Mouse (Mus musculus) left cerebral cortex, adult 2 months (tissue): ENCODE measurements at regions not wholly inside any gene's neighbourhood (a gene's known extent, or its start where the extent isn't known, plus 50 kb on each side); places are given as distances from the start of the nearest gene placed in this dataset.

Source experiments
- DNase-seq, 2 experiments: peaks; one replicate each; pipeline ENCODE4 v3.0.0; 2021 to 2022; ENCODE audit warnings: low spot score in 2 of 2, mixed read lengths in 1 of 2; ENCODE audit errors: extremely low spot score in 1 of 2
- H3K27ac ChIP-seq: fragments of 200-600 bp; 2 replicates; pipeline ENCODE4 v1.8.1; 2022
- H3K4me3 ChIP-seq: fragments of 200-600 bp; 2 replicates; pipeline ENCODE4 v1.8.1; 2022
- CTCF ChIP-seq: fragments of 200-600 bp; IDR thresholded peaks from 2 replicates; pipeline ENCODE4 v1.8.1; 2022; ENCODE audit warnings: antibody characterized with exemption, mild to moderate bottlenecking, moderate library complexity
- intact Hi-C: fragments of 180-260 bp; cut with DNase I; formaldehyde crosslinking; loops from one replicate; pipeline ENCODE4 v1.15.1; 2025

DNA sequence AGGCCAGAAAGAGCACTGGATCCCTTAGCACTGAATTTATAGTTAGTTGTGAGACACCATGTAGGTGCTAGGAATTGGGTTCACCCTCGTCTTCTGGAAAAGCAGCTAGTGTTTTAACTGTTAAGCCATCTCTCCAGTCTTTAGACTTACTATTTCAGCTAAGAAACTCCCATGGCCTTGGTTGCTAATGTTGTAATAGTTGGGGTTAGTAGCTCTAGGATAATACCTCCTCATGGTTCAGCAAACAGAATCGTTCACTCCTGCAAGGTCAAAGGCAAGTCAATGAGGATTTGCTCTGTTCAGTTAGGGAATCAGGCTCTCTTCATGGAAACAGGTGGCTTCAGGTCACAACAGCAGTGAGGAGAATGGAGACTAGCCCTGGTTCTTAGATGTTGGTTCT is 118.7 kb upstream of the Kbtbd8 start:
- H3K4me3 ChIP-seq, result no peak overlapping the region
- intact Hi-C loops, result no loop called here
- H3K27ac ChIP-seq, result no peak overlapping the region
- no peak for DNase-seq
- no peak for TF ChIP-seq CTCF

DNA sequence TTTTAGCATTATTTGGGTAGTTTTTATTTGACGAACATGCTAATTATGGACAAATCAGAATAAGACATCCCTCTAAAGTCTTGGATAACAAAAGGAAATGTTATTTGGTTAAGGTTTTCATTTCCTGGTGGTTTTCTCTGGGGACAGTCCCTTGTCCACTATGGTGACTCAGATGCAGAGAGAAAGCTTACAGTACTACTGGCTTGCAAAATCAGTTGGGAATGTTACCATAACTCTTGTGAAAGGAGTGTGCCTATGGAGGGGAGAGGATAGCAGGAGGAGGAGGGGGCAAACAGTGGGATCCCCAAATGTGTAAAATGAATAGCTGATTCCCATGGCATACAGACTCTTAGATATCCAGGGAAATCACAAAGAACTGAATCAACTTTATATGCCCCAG is 122.7 kb upstream of the Kbtbd8 start:
- DNase-seq, result no peak
- Histone ChIP-seq H3K4me3 (no peak overlapping the region), H3K27ac (no peak overlapping the region)
- no peak for TF ChIP-seq CTCF
- intact Hi-C loops, result no loop called here

DNA sequence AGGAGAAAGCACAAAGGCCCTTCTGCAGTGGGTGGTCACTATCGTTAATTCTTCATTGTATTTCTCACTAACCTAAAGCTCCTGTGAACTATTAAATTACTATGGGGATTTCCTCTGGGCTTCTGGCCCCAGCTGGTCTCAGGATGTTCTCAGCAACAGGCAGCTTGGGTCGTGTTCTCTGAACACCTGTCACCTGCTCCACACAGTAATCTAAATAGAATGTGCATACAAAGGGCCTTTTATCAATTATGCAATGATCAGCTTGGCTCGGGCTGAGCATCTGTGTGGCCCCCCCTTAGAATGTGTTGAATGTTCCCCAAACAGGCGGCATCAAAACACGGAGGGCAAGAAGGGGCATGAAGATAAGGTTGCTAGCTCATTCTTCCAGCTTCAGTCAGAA is 129.6 kb upstream of the Kbtbd8 start:
- H3K4me3 ChIP-seq, result no peak overlapping the region
- intact Hi-C loops, result loop anchor here (2.0 kb wide), 3 partner anchors 365 to 463 kb away; no protein-coding TSS in a partner anchor
- no peak overlapping the region for H3K27ac ChIP-seq
- DNase-seq, result no peak
- no peak for TF ChIP-seq CTCF

DNA sequence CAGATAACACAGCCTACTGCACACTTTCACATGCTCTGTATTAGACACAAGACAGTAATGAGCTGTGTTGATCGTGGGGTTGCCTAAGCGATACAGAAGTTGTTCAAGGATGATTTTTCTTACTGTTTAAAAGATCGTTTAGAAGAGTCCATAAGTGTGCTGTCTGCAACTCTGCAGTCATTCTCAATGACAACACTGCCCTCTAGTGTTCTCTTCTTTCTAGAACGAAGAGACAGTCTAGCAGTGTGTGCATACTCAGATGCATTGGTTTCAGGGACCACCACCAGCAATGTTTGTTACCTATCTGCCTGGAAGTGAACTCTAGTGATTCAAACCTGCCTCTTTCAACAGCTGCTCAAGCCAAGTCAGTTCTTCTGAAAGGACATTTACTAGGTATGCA is 130.7 kb upstream of the Kbtbd8 start:
- peak in 1 of 2 experiments; percentile 18 for DNase-seq
- no peak overlapping the region for H3K4me3 ChIP-seq
- H3K27ac ChIP-seq, result no peak overlapping the region
- peak; percentile 85 for TF ChIP-seq CTCF
- intact Hi-C loops, result loop anchor here (2.0 kb wide), 3 partner anchors 364 to 462 kb away; no protein-coding TSS in a partner anchor

DNA sequence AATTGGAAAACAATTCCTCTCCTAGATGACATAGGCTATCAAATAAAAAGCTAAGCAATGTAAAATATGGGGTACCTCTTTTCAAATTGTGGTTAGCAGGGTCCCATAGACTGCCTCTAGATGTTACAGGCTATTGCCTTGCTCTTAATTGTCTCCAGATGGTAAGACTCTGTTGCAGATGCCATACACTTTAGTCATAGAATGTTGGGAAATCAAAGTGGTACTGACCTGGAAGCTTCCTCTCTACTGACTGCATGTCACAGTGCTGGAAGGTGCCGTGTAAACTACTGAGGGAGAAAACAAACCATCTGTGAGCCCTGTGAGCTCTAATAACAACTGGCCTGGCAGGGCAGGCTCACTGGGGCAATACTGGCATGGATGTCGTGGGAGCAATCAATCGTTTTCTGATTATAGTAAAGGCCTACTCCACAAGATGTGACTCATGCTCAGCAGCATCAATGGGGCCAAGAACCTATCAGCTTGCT is 132.6 kb upstream of the Kbtbd8 start:
- intact Hi-C loops, result no loop called here
- H3K27ac ChIP-seq, result no peak overlapping the region
- H3K4me3 ChIP-seq, result no peak overlapping the region
- no peak for TF ChIP-seq CTCF
- no peak for DNase-seq

DNA sequence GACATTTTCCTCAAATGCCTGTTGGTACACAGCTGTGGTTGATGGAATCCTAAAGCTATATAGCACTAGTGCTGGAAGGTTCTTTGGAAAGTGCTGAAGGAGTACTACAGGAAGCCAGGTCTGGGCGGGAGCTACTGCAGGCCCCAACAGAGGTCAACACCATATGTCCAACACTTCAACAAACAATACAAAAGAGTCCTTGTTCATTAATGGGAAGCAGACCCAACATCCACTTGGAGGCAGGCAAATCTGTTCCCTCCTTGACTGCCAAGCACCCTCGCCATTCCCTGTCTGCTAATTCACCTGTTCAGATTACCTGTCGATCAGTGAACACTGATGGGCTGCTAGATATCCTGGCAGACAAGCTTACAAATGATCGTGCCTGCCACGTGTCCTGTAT is 148.4 kb upstream of the Kbtbd8 start:
- DNase-seq, result no peak
- no peak overlapping the region for H3K27ac ChIP-seq
- intact Hi-C loops, result no loop called here
- no peak for TF ChIP-seq CTCF
- no peak overlapping the region for H3K4me3 ChIP-seq

DNA sequence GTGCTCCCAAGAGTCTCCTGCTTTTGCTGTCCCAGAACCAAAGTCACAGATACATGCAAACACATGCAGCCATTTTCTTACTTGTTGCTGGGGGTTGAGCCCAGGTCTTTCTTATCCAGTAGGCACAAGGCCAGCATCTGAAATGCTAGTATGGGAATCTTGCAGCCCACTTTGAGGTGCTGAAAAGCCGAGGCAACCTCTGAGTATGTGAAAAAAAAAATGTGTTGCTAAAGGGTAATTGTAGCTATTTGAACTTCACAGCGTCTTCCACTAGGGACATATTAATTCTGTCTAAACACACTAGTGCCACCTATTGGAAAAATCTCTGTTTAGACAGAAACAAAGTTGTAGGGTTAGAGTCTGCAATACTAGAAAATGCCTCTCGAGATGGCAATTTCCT is 150.1 kb upstream of the Kbtbd8 start:
- intact Hi-C loops, result loop anchor here (1.0 to 2.0 kb wide), 2 partner anchors 344 to 423 kb away; no protein-coding TSS in a partner anchor
- TF ChIP-seq CTCF, result peak; percentile 92
- Histone ChIP-seq H3K27ac (no peak overlapping the region), H3K4me3 (no peak overlapping the region)
- no peak for DNase-seq

DNA sequence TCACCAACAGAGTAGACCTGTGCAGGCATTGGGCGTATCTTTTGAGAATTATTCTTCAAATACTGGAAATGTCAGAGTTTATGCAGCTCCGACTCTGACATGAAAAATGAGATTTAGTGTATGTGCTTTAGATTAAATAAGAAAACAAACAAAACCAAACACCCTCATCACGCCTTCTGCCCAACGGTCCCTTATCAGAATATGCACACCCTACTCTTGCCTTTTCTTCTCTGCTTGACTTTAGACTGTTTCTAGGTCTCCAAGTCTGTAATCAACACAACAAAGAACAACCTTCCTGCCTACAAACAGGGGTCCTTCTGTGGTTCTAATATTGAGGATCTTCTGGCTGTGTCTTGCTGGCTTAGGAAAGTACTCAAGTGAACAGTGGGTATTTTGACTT is 153.8 kb upstream of the Kbtbd8 start:
- no peak overlapping the region for H3K4me3 ChIP-seq
- no peak for DNase-seq
- no peak overlapping the region for H3K27ac ChIP-seq
- intact Hi-C loops, result no loop called here
- no peak for TF ChIP-seq CTCF

DNA sequence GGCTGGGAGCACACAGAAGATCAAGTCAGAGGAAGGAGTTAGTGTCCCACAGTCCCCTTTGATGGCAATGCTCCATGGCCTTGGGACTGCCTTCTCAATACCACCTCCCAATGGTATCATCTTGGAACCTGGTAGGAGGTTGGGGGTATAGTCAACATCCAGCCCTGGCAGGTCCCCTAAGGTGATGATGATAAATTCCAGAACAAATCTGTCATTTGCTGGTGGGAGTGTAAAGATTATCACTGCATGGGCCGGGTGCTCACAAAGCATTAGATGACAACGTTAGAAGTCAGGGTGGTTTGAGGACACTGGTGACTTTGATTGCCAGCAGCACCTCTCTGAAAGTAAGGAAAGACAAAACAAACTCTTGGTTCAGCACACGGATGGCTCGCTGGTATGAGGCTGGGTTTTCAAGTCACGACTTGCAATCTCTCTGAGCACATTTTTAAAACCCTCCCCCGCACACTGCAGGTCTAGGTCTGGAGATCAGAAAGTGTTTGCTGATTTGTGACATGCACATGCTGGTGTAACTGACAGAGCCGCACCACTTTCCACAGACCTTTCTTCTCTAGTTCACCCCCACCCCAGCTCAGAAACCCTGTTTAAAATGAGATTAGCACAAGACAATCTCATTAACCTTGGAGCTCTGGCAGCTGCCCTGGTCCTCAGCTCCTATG is 154.5 kb upstream of the Kbtbd8 start:
- Histone ChIP-seq H3K27ac (no peak overlapping the region), H3K4me3 (no peak overlapping the region)
- TF ChIP-seq CTCF, result no peak
- DNase-seq, result no peak
- intact Hi-C loops, result no loop called here

DNA sequence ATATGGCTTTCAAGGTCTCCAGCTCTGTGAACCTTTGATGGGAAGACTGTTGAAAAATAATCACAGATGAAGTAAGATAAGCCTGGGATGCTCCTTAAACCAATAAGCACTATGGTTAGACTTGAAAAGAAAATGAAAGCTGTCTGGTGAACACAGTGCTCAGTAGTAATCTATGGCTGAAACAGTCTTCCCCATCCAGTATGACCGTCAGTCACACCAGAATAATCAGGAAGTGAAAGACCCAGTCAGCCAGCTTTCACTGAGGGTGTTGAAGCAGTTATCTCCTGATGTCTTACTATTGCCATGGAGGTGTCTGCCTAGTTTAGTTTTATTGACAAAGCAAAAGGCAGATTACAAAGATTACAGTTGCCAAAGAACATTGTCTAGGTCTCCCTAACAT is 155.2 kb upstream of the Kbtbd8 start:
- intact Hi-C loops, result no loop called here

DNA sequence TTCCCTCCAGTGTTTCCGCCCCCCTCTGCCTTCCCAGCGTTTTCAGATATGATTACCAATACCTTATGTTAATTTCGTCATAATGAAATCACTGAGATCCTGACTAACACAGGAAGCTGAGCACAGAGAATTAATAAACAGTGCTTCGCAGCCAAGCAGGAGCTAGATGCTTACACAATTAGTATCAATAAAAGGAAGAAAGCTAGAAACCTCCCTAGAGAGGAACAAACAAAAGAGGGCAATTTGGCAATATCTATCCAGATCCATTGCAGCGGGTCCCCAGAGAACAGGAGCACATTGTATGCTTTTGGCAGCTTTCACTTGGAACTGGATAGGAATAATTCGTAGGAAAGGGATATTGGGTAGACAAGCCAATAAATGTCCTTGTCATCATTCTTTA is 159.1 kb upstream of the Kbtbd8 start:
- no peak for TF ChIP-seq CTCF
- H3K27ac ChIP-seq, result no peak overlapping the region
- no peak for DNase-seq
- no peak overlapping the region for H3K4me3 ChIP-seq
- intact Hi-C loops, result no loop called here

More for the DNA sequence above, 155.2 kb upstream of the Kbtbd8 start:
- Histone ChIP-seq H3K4me3 (no peak overlapping the region), H3K27ac (no peak overlapping the region)
- no peak for DNase-seq
- TF ChIP-seq CTCF, result no peak

DNA sequence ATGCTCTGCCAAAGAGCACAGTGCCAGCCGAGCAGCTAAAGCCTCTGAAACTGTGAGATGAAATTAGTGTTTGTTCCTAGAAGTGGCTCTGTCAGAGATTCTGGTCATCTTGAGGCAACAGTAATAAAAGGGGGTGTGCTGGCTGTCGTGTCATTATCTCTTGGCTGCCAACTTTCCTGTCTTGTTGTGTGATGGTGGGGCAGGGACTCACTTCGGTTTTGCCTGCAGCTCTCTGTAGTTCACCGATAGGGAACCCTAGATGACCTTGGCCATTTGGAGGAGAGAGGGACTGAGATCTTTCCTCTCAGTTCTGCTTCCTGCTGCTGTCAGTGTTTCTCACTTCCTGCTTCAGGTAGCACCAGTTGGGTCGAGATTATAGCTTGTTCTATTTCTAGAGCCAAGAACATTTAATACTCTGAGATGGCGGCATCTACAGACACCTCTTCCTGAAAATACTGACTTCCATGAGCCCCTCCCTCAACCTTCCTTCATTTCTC is 159.8 kb upstream of the Kbtbd8 start:
- Histone ChIP-seq H3K4me3 (no peak overlapping the region), H3K27ac (no peak overlapping the region)
- DNase-seq, result no peak
- intact Hi-C loops, result no loop called here
- TF ChIP-seq CTCF, result no peak

DNA sequence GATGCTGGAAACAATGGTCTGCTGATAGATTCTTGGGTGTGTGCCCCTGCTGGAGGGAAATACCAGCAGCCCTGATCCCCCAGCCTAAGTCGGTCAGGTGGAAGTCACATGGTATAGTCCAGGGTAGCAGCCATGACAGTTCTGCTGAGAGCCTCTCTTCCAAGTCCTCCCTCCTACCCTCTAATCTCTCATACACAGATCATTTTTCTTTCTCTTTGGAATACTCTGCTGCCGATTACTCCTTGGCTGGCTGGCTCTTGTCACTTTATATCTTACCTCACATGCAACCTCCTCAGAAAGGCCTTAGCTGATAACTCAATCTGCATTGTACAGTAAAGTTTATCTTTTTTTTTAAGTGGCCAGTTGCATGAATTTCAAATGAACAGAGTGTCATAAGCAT is 162.5 kb upstream of the Kbtbd8 start:
- Histone ChIP-seq H3K4me3 (no peak overlapping the region), H3K27ac (no peak overlapping the region)
- TF ChIP-seq CTCF, result no peak
- DNase-seq, result no peak
- intact Hi-C loops, result no loop called here
